Mouse (Mus musculus) midbrain, embryonic 11.5 days (tissue): ENCODE data around the gene Csad. TPM values are rescaled to one million over a fixed set of nuclear protein-coding genes. Genes with fewer than 3 reads are reported as not detected.

Experiments used
- ATAC-seq: fragments of 200-750 bp; cut with Nextera tagmentation; 2 replicates; pipeline ENCODE4 v1.8.0; 2017; ENCODE audit warnings: moderate TSS enrichment, moderate library complexity; ENCODE audit not compliant: low FRiP score
- DNase-seq: peaks from one replicate; pipeline ENCODE4 v3.0.0; 2015; ENCODE audit warnings: low spot score; ENCODE audit errors: missing footprints
- H3K27ac ChIP-seq: fragments of 300-500 bp; sonication (generic); 2 replicates; pipeline ENCODE4 v1.5.1; 2014; ENCODE audit warnings: low read depth, low read length
- H3K27me3 ChIP-seq: fragments of 300-500 bp; sonication (generic); 2 replicates; pipeline ENCODE4 v1.6.1; 2014; ENCODE audit warnings: mild to moderate bottlenecking, low read length, moderate library complexity, mixed read lengths; ENCODE audit not compliant: control insufficient read depth, insufficient read depth
- H3K36me3 ChIP-seq: fragments of 300-500 bp; sonication (generic); 2 replicates; pipeline ENCODE4 v1.6.1; 2014; ENCODE audit warnings: mild to moderate bottlenecking, low read length, moderate library complexity, mixed read lengths; ENCODE audit not compliant: control insufficient read depth, insufficient read depth
- H3K4me1 ChIP-seq: fragments of 300-500 bp; sonication (generic); 2 replicates; pipeline ENCODE4 v1.6.1; 2014; ENCODE audit warnings: low read length; ENCODE audit not compliant: control insufficient read depth, insufficient read depth
- H3K4me2 ChIP-seq: fragments of 300-500 bp; sonication (generic); 2 replicates; pipeline ENCODE4 v1.6.1; 2014; ENCODE audit warnings: mild to moderate bottlenecking, moderate library complexity
- H3K4me3 ChIP-seq: fragments of 300-500 bp; sonication (generic); 2 replicates; pipeline ENCODE4 v1.5.1; 2014; ENCODE audit warnings: low read depth, low read length
- H3K9ac ChIP-seq: fragments of 300-500 bp; sonication (generic); 2 replicates; pipeline ENCODE4 v1.6.1; 2014; ENCODE audit warnings: low read length
- H3K9me3 ChIP-seq: fragments of 300-500 bp; sonication (generic); 2 replicates; pipeline ENCODE4 v1.6.1; 2016; ENCODE audit warnings: low read length; ENCODE audit not compliant: control insufficient read depth
- WGBS: fragments of 180-500 bp; shearing (Covaris S2); extraction: QIAGEN DNeasy Blood & Tissue Kit; methylation state at CpG from one replicate; pipeline ENCODE4 v1.1.7; 2014; 5-methylcytosine and 5-hydroxymethylcytosine counted together
- polyA plus RNA-seq: library from polyadenylated mRNA; unstranded; fragments of >200 nt; fragmentation: Nextera tagmentation; extraction: Ambion mirVana; gene quantifications from 2 replicates; pipeline ENCODE4 v1.2.1, GENCODE M21; 2014

Gene Csad
- polyA plus RNA-seq, 1 experiment from 2014 or later: 25.9 TPM

- H3K27me3 ChIP-seq: peaks cover 29% of the 10 kb centered on the region
- H3K27ac ChIP-seq: no peak overlapping the region
- DNase-seq (no peak), ATAC-seq (no peak)
- WGBS: 87% methylated on average over 5 of the region's 5 CpGs
- no peak overlapping the region for H3K4me2 ChIP-seq
- H3K9ac ChIP-seq: no peak overlapping the region
- H3K4me1 ChIP-seq: no peaks in the 10 kb centered on the region
- H3K4me3 ChIP-seq: no peak overlapping the region
- no peaks in the 10 kb centered on the region for H3K9me3 ChIP-seq
- no peaks in the 10 kb centered on the region for H3K36me3 ChIP-seq
These were observed 58.4 kb downstream of the Csad start for GRCm38 (mm10) chr15:102146089-102146488.

DNA sequence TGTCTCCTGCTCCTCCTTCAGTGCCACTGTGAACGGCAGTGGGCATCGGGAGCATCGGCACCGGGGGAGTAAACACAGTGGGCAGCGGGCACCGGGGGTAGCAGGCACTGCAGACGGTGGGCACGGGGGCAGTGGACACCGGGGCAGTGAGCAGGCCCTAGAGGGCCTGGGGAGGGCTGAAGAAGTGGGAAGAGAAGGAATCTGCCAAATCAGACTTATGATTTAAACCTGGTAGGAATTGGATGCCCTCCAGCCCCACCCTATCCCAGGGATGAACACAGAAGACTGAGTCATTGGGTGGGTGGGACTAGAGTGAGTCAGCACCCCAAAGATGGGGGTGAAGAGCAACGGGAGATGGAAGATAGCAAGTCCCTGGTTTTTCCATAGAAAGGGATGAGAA is 59.2 kb downstream of the Csad start:
- WGBS: 92% methylated on average over 10 of the region's 10 CpGs
- Histone ChIP-seq H3K4me1 (no peaks in the 10 kb centered on the region), H3K9ac (no peak overlapping the region), H3K27ac (no peak overlapping the region), H3K9me3 (no peaks in the 10 kb centered on the region), H3K27me3 (peaks cover 29% of the 10 kb centered on the region), H3K4me2 (no peak overlapping the region), H3K36me3 (no peaks in the 10 kb centered on the region), H3K4me3 (no peak overlapping the region)
- ATAC-seq (no peak), DNase-seq (no peak)

DNA sequence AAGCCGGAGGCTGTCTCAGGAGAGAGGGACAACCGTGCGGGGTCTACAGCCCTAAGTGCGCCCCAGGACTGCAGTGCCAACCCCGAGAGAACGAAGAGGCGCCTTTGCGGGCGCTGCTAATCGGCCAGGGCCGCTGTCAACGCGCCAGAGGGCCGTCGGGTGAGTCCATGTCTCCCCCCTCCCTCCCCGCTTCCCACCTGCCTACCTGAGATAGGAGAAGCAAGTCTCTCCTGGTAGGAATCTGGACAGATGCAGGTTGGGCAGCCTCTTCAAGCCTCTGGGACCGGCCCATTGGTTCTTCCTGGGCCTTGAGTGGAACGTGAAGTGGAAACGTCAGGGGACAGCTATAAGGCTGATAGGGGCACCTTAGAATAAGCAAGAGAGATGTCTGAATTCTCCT is 59.8 kb downstream of the Csad start:
- Histone ChIP-seq H3K9ac (no peak overlapping the region), H3K27ac (no peak overlapping the region), H3K4me1 (no peaks in the 10 kb centered on the region), H3K4me3 (peak overlapping the region; percentile 15), H3K9me3 (no peaks in the 10 kb centered on the region), H3K4me2 (peak overlapping the region; percentile 32), H3K36me3 (no peaks in the 10 kb centered on the region), H3K27me3 (peaks cover 29% of the 10 kb centered on the region)
- no peak for ATAC-seq
- DNase-seq: no peak
- WGBS: 11% methylated on average over 19 of the region's 19 CpGs

- peak; percentile 89 for DNase-seq
- Histone ChIP-seq H3K4me3 (peak within 1 kb of the TSS; percentile 15), H3K9me3 (no peaks in the 10 kb centered on the region), H3K9ac (no peak within 1 kb of the TSS), H3K27ac (no peak within 1 kb of the TSS), H3K4me2 (peak within 1 kb of the TSS; percentile 32), H3K4me1 (no peaks in the 10 kb centered on the region), H3K27me3 (peaks cover 29% of the 10 kb centered on the region), H3K36me3 (no peaks in the 10 kb centered on the region)
- 2% methylated on average over 22 of the region's 22 CpGs for WGBS
- ATAC-seq: no peak
These were observed 60.2 kb downstream of the Csad start, which contains the start of gene Igfbp6 for GRCm38 (mm10) chr15:102144274-102144711. Gene Igfbp6, plus strand, starts transcription at chr15:102144362.

DNA sequence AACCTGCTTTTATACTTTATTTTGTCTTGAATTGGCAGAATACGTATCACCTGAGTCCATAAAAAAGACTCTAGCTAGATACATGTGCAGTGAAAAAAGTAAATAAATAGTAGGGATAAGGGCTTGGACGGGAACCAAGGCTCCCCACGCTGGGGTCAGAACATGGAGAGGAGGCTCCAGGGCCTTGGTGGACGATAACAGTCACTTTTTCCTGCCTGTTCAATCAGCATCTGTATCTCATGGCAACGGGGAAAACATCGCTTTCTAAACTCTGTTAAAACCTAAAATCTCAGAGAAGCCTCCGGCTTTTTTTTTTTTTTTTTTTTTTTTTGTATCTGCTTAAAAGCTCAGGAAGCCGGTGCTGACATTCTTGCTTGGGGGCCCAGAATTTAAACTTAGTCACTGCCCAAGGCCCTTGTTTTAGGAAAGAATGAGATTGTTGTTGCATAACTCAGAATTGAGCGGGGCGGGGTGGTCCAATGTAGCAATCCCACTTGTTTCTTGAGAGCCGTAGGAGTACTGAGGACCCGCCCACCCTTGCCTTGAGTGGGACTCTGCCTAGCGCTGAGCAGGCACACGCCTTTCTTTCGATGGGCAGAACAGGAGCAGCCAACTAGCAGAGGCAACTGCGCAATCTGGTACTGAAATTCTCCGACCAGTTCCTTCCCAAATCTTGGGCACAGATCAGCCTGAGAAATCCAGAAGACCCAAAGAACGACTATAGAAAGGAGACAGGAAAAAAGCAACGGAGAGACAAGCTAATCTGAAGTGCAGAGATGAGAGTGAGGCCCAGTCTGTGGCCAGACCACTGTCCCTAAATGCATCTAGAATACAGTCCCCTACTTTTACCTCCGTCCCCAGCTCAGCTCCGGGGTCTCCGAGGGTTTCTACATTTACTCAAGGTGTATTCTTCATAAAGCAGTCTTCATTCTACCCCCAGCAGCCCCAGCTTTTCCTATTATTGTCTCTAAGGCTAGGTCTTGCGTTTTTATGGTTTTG is 61.3 kb downstream of the Csad start:
- H3K4me3 ChIP-seq: no peak overlapping the region
- no peak overlapping the region for H3K27ac ChIP-seq
- H3K4me1 ChIP-seq: no peaks in the 10 kb centered on the region
- no peak overlapping the region for H3K4me2 ChIP-seq
- no peaks in the 10 kb centered on the region for H3K9me3 ChIP-seq
- no peak overlapping the region for H3K9ac ChIP-seq
- ATAC-seq (no peak), DNase-seq (peak; percentile 91)
- no peaks in the 10 kb centered on the region for H3K36me3 ChIP-seq
- peaks cover 29% of the 10 kb centered on the region for H3K27me3 ChIP-seq
- 53% methylated on average over 23 of the region's 23 CpGs for WGBS

- ATAC-seq (no peak), DNase-seq (no peak)
- H3K4me2 ChIP-seq: no peak overlapping the region
- no peaks in the 10 kb centered on the region for H3K4me1 ChIP-seq
- H3K4me3 ChIP-seq: no peak overlapping the region
- no peak overlapping the region for H3K9ac ChIP-seq
- H3K27me3 ChIP-seq: peaks cover 29% of the 10 kb centered on the region
- H3K9me3 ChIP-seq: no peaks in the 10 kb centered on the region
- H3K36me3 ChIP-seq: no peaks in the 10 kb centered on the region
- 87% methylated on average over 5 of the region's 5 CpGs for WGBS
- H3K27ac ChIP-seq: no peak overlapping the region
These were observed 63.4 kb downstream of the Csad start for GRCm38 (mm10) chr15:102141120-102141519.

DNA sequence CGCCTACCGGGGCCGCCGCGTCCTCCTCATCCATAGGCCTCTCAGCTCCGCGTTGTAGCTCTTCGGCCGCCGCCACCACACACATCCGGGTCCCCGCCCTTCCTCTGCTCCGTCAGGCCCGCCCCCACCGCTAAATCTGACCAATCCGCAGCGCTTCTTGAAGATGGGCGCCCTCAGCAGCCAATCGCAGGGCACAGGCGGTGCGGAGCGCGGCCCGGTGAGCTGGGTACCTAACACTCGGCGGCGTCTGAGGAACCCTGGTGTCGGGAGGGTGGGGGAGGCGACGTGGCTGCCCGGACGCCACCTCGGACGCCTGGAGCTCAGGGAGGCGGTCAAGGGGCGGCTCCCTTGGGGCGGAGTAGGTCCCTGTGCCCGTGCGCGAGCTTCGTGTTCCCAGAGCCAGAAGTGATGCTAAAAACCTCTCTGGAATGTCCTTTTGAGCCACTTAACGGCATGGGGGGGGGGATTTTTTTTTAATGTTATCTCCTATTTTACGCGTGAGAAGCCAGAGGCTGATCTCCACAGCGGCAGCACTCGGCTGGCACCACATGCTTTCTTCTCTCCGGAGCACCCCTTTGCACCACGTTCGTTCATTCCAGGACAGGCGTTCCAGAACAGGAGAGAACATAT is 68.3 kb downstream of the Csad start, which contains the start of gene Spryd3:
Spryd3 (minus strand) TSS at position 106 of the 630 bp plus-strand sequence.
- peaks cover 6% of the 10 kb centered on the region for H3K4me1 ChIP-seq
- ATAC-seq: peak; percentile 99

DNA sequence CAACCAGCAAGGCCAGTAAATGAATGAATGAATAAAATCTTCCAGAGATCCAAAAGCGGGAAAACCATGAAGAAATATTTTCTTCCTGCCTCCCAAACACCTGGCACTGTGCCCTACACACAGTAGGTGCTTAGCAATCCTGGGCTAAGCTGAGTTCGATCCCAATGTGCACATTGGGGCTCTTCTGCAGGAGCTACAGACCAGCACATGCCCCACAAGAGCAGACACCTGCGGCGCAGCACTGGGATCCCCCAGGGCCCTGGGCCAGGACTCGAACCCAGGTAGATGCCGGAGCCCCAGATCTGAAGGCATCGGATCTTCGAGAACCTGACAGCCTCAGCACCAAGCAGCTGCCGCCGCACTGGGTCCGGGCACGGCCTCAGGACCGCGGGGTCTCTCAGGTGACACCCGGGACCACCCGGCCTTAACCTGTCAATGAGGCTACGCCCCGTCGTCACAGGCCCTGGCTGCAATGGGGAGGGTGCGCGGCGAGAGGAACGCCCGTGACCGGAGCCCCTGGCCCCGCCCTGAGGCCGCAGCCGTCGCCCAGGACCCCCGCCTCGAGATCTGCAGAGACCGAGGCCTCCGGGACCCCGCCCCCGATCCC is 68.9 kb downstream of the Csad start:
- DNase-seq (no peak), ATAC-seq (peak; percentile 85; the same call in 1 of the 2 replicates)
- peak overlapping the region; percentile 72 for H3K4me2 ChIP-seq
- H3K9me3 ChIP-seq: no peaks in the 10 kb centered on the region
- H3K27me3 ChIP-seq: no peaks in the 10 kb centered on the region
- H3K4me3 ChIP-seq: peak overlapping the region; percentile 55
- peak overlapping the region; percentile 37; the same call in 1 of the 2 replicates for H3K27ac ChIP-seq
- peaks cover 6% of the 10 kb centered on the region for H3K4me1 ChIP-seq
- H3K9ac ChIP-seq: peak overlapping the region; percentile 77
- no peaks in the 10 kb centered on the region; the same call in 1 of the 2 replicates for H3K36me3 ChIP-seq
- 3% methylated on average over 35 of the region's 35 CpGs for WGBS

More for the DNA sequence above, 68.3 kb downstream of the Csad start, which contains the start of gene Spryd3:
- peak; percentile 100 for DNase-seq
- peak within 1 kb of the TSS; percentile 55 for H3K4me3 ChIP-seq
- WGBS: under 1% methylated on average over 47 of the region's 50 CpGs
- H3K9me3 ChIP-seq: no peaks in the 10 kb centered on the region
- peak within 1 kb of the TSS; percentile 37; the same call in 1 of the 2 replicates for H3K27ac ChIP-seq
- H3K9ac ChIP-seq: peak within 1 kb of the TSS; percentile 77
- no peaks in the 10 kb centered on the region for H3K36me3 ChIP-seq
- peak within 1 kb of the TSS; percentile 72 for H3K4me2 ChIP-seq
- H3K27me3 ChIP-seq: no peaks in the 10 kb centered on the region
